Mouse (Mus musculus) frontal cortex, postnatal 36 days (tissue): ENCODE data around the gene Gm1553.

ENCODE experiments used
- DNase-seq, 2 experiments: peaks; one replicate each; pipeline ENCODE4 v3.0.0; 2022; ENCODE audit warnings: low spot score in 2 of 2

The Gm1553 gene

DNA sequence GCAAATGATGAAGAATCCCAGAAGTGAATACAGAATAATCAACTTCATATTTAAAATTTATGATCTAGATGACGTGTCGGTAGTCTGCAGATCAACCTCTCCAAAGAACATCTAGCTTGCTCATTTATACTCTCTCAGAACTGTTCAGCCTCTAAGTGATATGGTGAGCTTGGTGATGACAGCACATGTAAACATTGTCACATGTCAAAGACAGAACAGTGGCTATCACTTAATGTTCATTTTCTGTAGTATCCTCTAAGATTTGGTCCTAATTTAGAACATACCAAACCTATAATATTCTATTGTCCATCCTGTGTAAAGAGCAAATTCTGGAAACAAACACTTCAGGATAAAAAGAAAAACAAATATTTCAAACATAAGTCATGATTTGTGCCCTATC, at the start of gene Gm1553:
Gm1553 (minus strand) TSS at position 101 of the 400 bp plus-strand sequence.
- DNase-seq: no peak
